Comparison of ENCODE assay signal across 8 mouse cellular contexts in the genomic region with DNA sequence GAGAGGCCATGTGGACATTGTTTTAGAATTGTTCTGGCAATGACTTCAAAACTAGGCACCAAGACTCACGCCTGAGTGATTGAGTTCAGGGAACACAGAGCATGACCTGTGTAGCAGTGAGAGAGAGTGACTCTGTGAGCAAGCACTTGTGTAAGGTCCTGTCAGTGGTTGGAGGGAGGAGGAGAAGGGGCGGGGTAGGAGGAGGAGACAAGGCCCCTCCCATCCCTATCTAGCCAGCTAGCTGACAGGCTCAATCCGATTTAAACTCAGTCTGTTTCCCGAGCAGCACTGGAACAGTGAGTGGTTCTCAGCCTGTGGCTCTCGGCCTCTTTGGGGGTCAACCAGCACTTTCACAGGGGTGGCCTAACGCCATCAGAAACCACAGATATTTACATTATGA. TPM values are rescaled to one million over a fixed set of nuclear protein-coding genes. Genes with fewer than 3 reads are reported as not detected.
DNase-seq lines count a peak whose midpoint lies in the region; ATAC-seq lines count a peak whose summit lies in the region.

No protein-coding gene starts in this region.

- peak; percentile 39 for DNase-seq in midbrain, embryonic 10.5 days (ENCODE audit: low spot score)
- DNase-seq in c-Kit-positive CD71-positive TER-119-positive erythroid progenitor cells, embryonic 14.5 days (ENCODE audit: low spot score) = peak; percentile 68
- DNase-seq in heart, postnatal 14 days = peak; percentile 34 to 57
- peak; percentile 56 for DNase-seq in liver, embryonic 11.5 days (ENCODE audit: low spot score)
- peak; percentile 75 for DNase-seq in retina, adult 2 months (ENCODE audit: low read depth, low spot score)
- DNase-seq in cerebellum, adult 8-10 months = no peak
- DNase-seq in thymus, postnatal 10 days (ENCODE audit: low spot score in 2 of 2) = no peak

- no peak overlapping the region for H3K4me3 ChIP-seq in midbrain, embryonic 10.5 days
- no peak overlapping the region for H3K4me3 ChIP-seq in midbrain, embryonic 16.5 days (ENCODE audit: low read depth, low read length)
- H3K4me3 ChIP-seq in liver, embryonic 11.5 days (ENCODE audit: low read depth, low read length) = no peak overlapping the region

- 15% methylated on average over 6 of the region's 6 CpGs for WGBS in midbrain, embryonic 10.5 days
- WGBS in midbrain, embryonic 16.5 days = 15% methylated on average over 6 of the region's 6 CpGs
- WGBS in liver, embryonic 11.5 days = 19% methylated on average over 6 of the region's 6 CpGs

- peaks cover 54% of the 10 kb centered on the region for H3K36me3 ChIP-seq in midbrain, embryonic 10.5 days
- peaks cover 13% of the 10 kb centered on the region for H3K36me3 ChIP-seq in midbrain, embryonic 16.5 days (ENCODE audit: control insufficient read depth, insufficient read depth, low read length)
- peaks cover 16% of the 10 kb centered on the region for H3K36me3 ChIP-seq in liver, embryonic 11.5 days (ENCODE audit: control insufficient read depth, insufficient read depth, low read length)

- no peaks in the 10 kb centered on the region for H3K9me3 ChIP-seq in midbrain, embryonic 10.5 days (replicated peaks)
- H3K9me3 ChIP-seq in midbrain, embryonic 16.5 days (replicated peaks; ENCODE audit: control insufficient read depth, low read length, poor library complexity, severe bottlenecking) = no peaks in the 10 kb centered on the region
- no peaks in the 10 kb centered on the region for H3K9me3 ChIP-seq in liver, embryonic 11.5 days (ENCODE audit: control insufficient read depth, low read length)

- no peak for ATAC-seq in midbrain, embryonic 16.5 days
- ATAC-seq in liver, embryonic 11.5 days (replicated peaks; ENCODE audit: low FRiP score) = peak; percentile 96

- H3K27ac ChIP-seq in midbrain, embryonic 10.5 days (replicated peaks) = no peak overlapping the region
- H3K27ac ChIP-seq in midbrain, embryonic 16.5 days (ENCODE audit: low read length) = no peak overlapping the region
- no peak overlapping the region for H3K27ac ChIP-seq in liver, embryonic 11.5 days (ENCODE audit: low read depth, low read length)

- intact Hi-C loops in heart, postnatal 14 days (cut with DNase I) = no loop called here

- peaks cover 17% of the 10 kb centered on the region for H3K4me1 ChIP-seq in midbrain, embryonic 10.5 days
- no peaks in the 10 kb centered on the region for H3K4me1 ChIP-seq in midbrain, embryonic 16.5 days (ENCODE audit: control insufficient read depth, insufficient read depth, low read length)
- H3K4me1 ChIP-seq in liver, embryonic 11.5 days (replicated peaks; ENCODE audit: control insufficient read depth, insufficient read depth, low read length) = peaks cover 16% of the 10 kb centered on the region

- no peak overlapping the region for H3K9ac ChIP-seq in midbrain, embryonic 16.5 days (ENCODE audit: low read depth, low read length)
- no peak overlapping the region for H3K9ac ChIP-seq in liver, embryonic 11.5 days (ENCODE audit: low read depth, low read length)

- no peaks in the 10 kb centered on the region for H3K27me3 ChIP-seq in midbrain, embryonic 10.5 days (ENCODE audit: low read depth, poor library complexity, severe bottlenecking)
- no peaks in the 10 kb centered on the region for H3K27me3 ChIP-seq in midbrain, embryonic 16.5 days (ENCODE audit: control insufficient read depth, insufficient read depth, low read depth, low read length)
- H3K27me3 ChIP-seq in liver, embryonic 11.5 days (replicated peaks; ENCODE audit: control insufficient read depth, insufficient read depth, low read length) = no peaks in the 10 kb centered on the region

- no peak overlapping the region for H3K4me2 ChIP-seq in midbrain, embryonic 16.5 days (ENCODE audit: low read length)
- peak overlapping the region; percentile 10; the same call in 1 of the 2 replicates for H3K4me2 ChIP-seq in liver, embryonic 11.5 days

RNA-seq across cellular contexts. Expression of a gene that starts 15.9 kb away (rescaled TPM):
- polyA plus RNA-seq in midbrain, embryonic 10.5 days (2016; fragmentation: Nextera tagmentation; extraction: Ambion mirVana) = 19.2 and 21.5 TPM in 2 replicates
- polyA plus RNA-seq in midbrain, embryonic 16.5 days (2015; fragmentation: Nextera tagmentation; extraction: Ambion mirVana) = 9.9 and 10.9 TPM in 2 replicates
- total RNA-seq in heart, postnatal 14 days (2021) = 10 to 100 TPM; 12.8 to 15.7 TPM
- polyA plus RNA-seq in liver, embryonic 11.5 days (2014; fragmentation: Nextera tagmentation; extraction: Ambion mirVana) = 21.2 and 24.2 TPM in 2 replicates

RNA-seq across cellular contexts. Expression of a gene that starts 32.7 kb away (rescaled TPM):
- 40.0 and 44.0 TPM in 2 replicates for polyA plus RNA-seq in midbrain, embryonic 10.5 days (2016; fragmentation: Nextera tagmentation; extraction: Ambion mirVana)
- polyA plus RNA-seq in midbrain, embryonic 16.5 days (2015; fragmentation: Nextera tagmentation; extraction: Ambion mirVana) = 39.1 and 41.6 TPM in 2 replicates
- 10 to 100 TPM; 17.5 to 17.9 TPM for total RNA-seq in heart, postnatal 14 days (2021)
- 43.5 and 49.2 TPM in 2 replicates for polyA plus RNA-seq in liver, embryonic 11.5 days (2014; fragmentation: Nextera tagmentation; extraction: Ambion mirVana)

RNA-seq across cellular contexts. Expression of a gene that starts 33.2 kb away (rescaled TPM):
- 51.5 and 52.2 TPM in 2 replicates for polyA plus RNA-seq in midbrain, embryonic 10.5 days (2016; fragmentation: Nextera tagmentation; extraction: Ambion mirVana)
- polyA plus RNA-seq in midbrain, embryonic 16.5 days (2015; fragmentation: Nextera tagmentation; extraction: Ambion mirVana) = 81.9 and 94.4 TPM in 2 replicates
- 10 to 100 TPM; 23.9 to 24.8 TPM for total RNA-seq in heart, postnatal 14 days (2021)
- polyA plus RNA-seq in liver, embryonic 11.5 days (2014; fragmentation: Nextera tagmentation; extraction: Ambion mirVana) = 25.5 and 26.2 TPM in 2 replicates

RNA-seq across cellular contexts. Expression of a gene that starts 44.2 kb away (rescaled TPM):
- polyA plus RNA-seq in midbrain, embryonic 10.5 days (2016; fragmentation: Nextera tagmentation; extraction: Ambion mirVana) = 4.2 and 4.8 TPM in 2 replicates
- polyA plus RNA-seq in midbrain, embryonic 16.5 days (2015; fragmentation: Nextera tagmentation; extraction: Ambion mirVana) = 10.3 and 11.0 TPM in 2 replicates
- under 1 TPM; 0.10 to 0.17 TPM for total RNA-seq in heart, postnatal 14 days (2021)
- 0.18 and 0.23 TPM in 2 replicates for polyA plus RNA-seq in liver, embryonic 11.5 days (2014; fragmentation: Nextera tagmentation; extraction: Ambion mirVana)

Comparison
In these comparisons a context has a peak if more than half of its experiments do, and no peak if none do; other contexts are left out.
1. DNase-seq: peak in midbrain, embryonic 10.5 days (single experiment), c-Kit-positive CD71-positive TER-119-positive erythroid progenitor cells, embryonic 14.5 days (single experiment), heart, postnatal 14 days (2 of 2), liver, embryonic 11.5 days (single experiment) and retina, adult 2 months (single experiment); none in cerebellum, adult 8-10 months (single experiment) and thymus, postnatal 10 days (0 of 2).